Mouse (Mus musculus) embryonic facial prominence, embryonic 10.5 days (tissue): ENCODE data around the gene 4933425L06Rik. TPM values are rescaled to one million over a fixed set of nuclear protein-coding genes. Genes with fewer than 3 reads are reported as not detected.

Experiments
- DNase-seq: peaks from one replicate; pipeline ENCODE4 v3.0.0-alpha.2; 2017; ENCODE audit warnings: low spot score
- H3K27ac ChIP-seq: fragments of 300-500 bp; sonication (generic); replicated peaks from 2 replicates; pipeline ENCODE4 v1.5.1; 2016; ENCODE audit warnings: mild to moderate bottlenecking
- H3K27me3 ChIP-seq: fragments of 300-500 bp; sonication (generic); replicated peaks from 2 replicates; pipeline ENCODE4 v1.6.1; 2016; ENCODE audit warnings: low read depth, mild to moderate bottlenecking; ENCODE audit not compliant: poor library complexity, severe bottlenecking
- H3K36me3 ChIP-seq: fragments of 300-500 bp; sonication (generic); replicated peaks from 2 replicates; pipeline ENCODE4 v1.6.1; 2016; ENCODE audit warnings: mild to moderate bottlenecking, moderate library complexity
- H3K4me1 ChIP-seq: fragments of 300-500 bp; sonication (generic); 2 replicates; pipeline ENCODE4 v1.6.1; 2016
- H3K4me3 ChIP-seq: fragments of 300-500 bp; sonication (generic); 2 replicates; pipeline ENCODE4 v1.5.1; 2016; ENCODE audit warnings: mild to moderate bottlenecking, moderate library complexity
- H3K9me3 ChIP-seq: fragments of 300-500 bp; sonication (generic); 2 replicates; pipeline ENCODE4 v1.6.1; 2016; ENCODE audit warnings: mild to moderate bottlenecking
- WGBS: fragments of 180-500 bp; shearing (Covaris S2); methylation state at CpG from one replicate; pipeline ENCODE4 v1.1.7; 2016; 5-methylcytosine and 5-hydroxymethylcytosine counted together
- polyA plus RNA-seq: library from polyadenylated mRNA; unstranded; fragments of >200 nt; fragmentation: Nextera tagmentation; extraction: Ambion mirVana; gene quantifications from 2 replicates; pipeline ENCODE4 v1.2.1, GENCODE M21; 2016

The 4933425L06Rik gene
- polyA plus RNA-seq = not detected in 2 replicates

DNA sequence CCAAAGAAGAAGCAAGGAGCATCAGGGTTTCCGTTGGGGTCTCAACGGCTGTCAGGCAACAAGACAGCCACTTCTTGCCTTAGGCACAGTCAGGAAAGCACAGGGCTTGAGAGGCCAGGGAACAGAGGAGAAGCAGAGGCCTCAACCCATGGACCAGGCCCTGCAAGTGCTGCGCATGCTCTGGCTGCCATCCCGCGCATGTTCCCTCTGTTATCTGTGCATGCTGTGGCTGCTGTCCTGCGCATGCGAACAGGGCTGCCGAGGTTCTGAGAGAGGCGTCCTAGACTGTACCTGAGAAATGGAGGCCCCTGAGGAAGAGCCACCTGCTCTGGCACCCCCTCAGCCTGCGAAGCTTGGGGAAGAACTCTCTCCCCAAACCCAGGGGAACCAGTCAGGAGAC, at the start of gene 4933425L06Rik:
TSS of gene 4933425L06Rik (plus strand) at position 261 of the 400 bp plus-strand sequence.
- Histone ChIP-seq H3K27me3 (no peaks in the 10 kb centered on the region), H3K9me3 (no peaks in the 10 kb centered on the region), H3K4me3 (no peak within 1 kb of the TSS), H3K27ac (no peak within 1 kb of the TSS; the same call in 1 of the 2 replicates), H3K36me3 (no peaks in the 10 kb centered on the region), H3K4me1 (no peaks in the 10 kb centered on the region)
- 91% methylated on average over 10 of the region's 10 CpGs for WGBS
- DNase-seq = no peak

DNA sequence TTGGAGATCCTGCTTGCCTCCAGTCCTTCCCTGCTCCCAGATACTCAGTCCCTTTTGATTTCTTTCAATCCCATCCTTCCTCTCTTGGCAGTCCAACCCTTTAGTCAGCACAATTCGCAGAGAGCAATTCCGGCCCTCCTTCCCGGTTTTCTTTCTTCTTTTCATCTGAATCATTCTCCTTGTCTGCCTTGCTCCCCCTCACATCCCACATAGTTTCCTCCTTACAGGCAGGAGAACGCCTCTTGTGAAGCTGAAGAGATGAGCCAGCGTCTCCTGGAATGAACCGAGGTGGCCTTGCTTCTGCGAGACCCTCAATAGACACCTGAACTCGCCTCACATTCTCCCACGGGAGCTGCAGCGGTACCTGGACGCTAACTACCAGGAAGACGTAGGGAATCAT, 44.1 kb upstream of the 4933425L06Rik start:
- no peaks in the 10 kb centered on the region for H3K9me3 ChIP-seq
- no peak for DNase-seq
- WGBS = 90% methylated on average over 12 of the region's 12 CpGs
- no peak overlapping the region for H3K4me3 ChIP-seq
- no peaks in the 10 kb centered on the region for H3K36me3 ChIP-seq
- H3K27ac ChIP-seq = no peak overlapping the region
- H3K4me1 ChIP-seq = no peaks in the 10 kb centered on the region
- no peaks in the 10 kb centered on the region for H3K27me3 ChIP-seq

DNA sequence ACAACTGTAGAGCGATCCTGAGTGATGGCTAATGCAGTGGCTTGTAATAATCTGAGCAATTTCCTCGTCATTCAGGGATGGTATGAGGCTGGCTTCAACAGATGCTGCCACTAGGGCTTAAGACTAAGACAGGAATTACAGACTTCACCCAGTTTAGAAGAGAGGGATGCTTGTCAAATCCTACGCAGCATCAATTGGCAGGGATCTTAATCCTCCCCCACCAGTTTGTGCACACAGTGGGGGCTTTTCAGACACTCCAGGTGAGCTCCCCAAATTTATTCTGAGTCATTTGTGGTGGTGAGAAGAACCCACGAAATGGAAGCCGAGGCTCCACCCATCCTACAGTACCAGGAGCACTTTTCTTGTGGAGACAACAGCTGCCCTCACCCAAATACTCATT, 43.6 kb upstream of the 4933425L06Rik start:
- no peak overlapping the region for H3K4me3 ChIP-seq
- H3K4me1 ChIP-seq = no peaks in the 10 kb centered on the region
- DNase-seq = no peak
- no peaks in the 10 kb centered on the region for H3K9me3 ChIP-seq
- H3K36me3 ChIP-seq = no peaks in the 10 kb centered on the region
- WGBS = 76% methylated on average over 5 of the region's 5 CpGs
- H3K27me3 ChIP-seq = no peaks in the 10 kb centered on the region
- no peak overlapping the region for H3K27ac ChIP-seq

DNA sequence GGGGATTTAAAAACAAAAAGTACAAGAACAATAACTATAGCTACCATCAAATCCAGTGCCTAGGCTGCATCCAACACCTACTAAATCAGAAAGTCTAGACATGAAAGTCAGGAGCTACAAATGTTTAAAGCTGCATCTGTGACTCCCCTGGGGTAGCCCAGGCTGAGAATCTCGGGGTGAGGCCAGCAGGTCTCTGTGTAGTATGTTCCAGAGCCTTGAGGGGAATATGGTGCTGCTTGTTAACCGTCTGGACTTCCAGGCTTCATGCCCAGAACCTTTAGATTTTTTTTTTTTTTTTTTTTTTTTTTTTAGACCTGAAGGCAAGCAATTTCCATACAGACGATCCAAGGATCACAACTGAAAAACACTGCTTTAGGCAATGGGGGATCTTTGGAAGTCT, 38.0 kb upstream of the 4933425L06Rik start:
- Histone ChIP-seq H3K9me3 (no peaks in the 10 kb centered on the region), H3K27me3 (no peaks in the 10 kb centered on the region), H3K4me1 (no peaks in the 10 kb centered on the region), H3K27ac (no peak overlapping the region), H3K36me3 (no peaks in the 10 kb centered on the region), H3K4me3 (no peak overlapping the region)
- DNase-seq = no peak
- 56% methylated on average over 3 of the region's 3 CpGs for WGBS

DNA sequence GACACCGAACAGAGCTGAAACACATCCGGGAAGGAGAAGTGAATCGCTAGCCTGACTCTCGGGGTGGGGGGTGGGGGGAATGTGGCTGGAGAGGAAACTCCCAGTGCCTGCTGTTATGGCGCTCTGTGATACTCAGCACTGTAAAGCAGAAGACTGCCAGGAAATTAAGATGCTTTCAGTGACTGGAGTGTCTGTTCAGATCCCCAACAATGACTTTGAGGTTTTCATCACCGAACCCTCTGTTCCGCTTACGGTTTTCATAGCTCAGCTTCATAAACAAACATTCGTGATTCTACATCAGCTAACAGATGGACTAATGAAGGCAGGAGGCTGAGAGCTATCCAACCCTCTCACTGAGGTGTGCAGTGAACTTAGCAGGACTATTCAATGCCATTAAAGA, 34.5 kb upstream of the 4933425L06Rik start:
- no peak for DNase-seq
- Histone ChIP-seq H3K36me3 (no peaks in the 10 kb centered on the region), H3K4me3 (no peak overlapping the region), H3K9me3 (no peaks in the 10 kb centered on the region), H3K4me1 (no peaks in the 10 kb centered on the region), H3K27me3 (peaks cover 13% of the 10 kb centered on the region), H3K27ac (no peak overlapping the region)
- WGBS = 68% methylated on average over 9 of the region's 9 CpGs

DNA sequence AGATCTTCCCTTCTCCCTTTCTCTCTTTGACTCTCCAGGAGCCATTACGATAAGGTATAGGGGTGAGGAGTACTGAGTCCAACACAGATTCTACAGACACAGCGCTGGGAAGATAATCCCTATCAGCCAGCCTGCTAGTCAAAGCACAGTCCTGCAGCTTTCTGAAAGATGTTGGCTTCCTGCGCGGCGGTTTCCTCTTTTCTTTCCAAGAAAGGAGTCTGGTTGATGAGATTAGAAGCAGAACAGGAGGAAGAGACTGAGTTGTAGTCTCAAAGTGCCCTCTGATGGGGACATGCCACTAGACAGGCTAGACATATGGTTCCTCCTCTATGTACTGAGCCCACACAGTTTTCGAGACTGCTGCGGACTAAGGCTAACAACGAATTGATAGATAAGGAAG, 33.3 kb upstream of the 4933425L06Rik start:
- Histone ChIP-seq H3K27me3 (peaks cover 26% of the 10 kb centered on the region), H3K36me3 (no peaks in the 10 kb centered on the region), H3K27ac (no peak overlapping the region), H3K4me3 (no peak overlapping the region), H3K9me3 (no peaks in the 10 kb centered on the region), H3K4me1 (peaks cover 4% of the 10 kb centered on the region)
- DNase-seq = no peak
- 85% methylated on average over 8 of the region's 8 CpGs for WGBS

DNA sequence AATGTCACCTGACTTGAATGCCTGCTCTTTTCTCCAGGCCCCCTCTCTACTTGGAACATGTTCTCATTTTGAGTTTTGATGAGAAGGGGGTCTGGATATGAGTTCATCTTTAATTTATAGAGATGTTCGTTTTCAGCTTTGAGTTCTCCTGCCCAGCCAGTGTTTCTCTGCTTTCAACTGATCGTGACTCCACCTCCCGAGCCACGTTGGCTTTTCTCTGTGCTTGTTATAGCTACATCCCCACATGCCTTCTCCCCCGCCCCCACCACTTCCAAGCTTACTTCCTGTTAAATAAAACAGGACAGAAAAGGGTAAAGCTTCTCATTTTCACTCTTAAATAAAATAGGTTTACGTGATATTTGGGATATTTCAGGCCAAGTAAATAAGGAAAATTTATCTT, 30.5 kb upstream of the 4933425L06Rik start:
- WGBS = 39% methylated on average over 6 of the region's 6 CpGs
- Histone ChIP-seq H3K27me3 (peaks cover 49% of the 10 kb centered on the region), H3K4me1 (peaks cover 15% of the 10 kb centered on the region), H3K36me3 (no peaks in the 10 kb centered on the region), H3K27ac (no peak overlapping the region), H3K4me3 (no peak overlapping the region), H3K9me3 (no peaks in the 10 kb centered on the region)
- no peak for DNase-seq

DNA sequence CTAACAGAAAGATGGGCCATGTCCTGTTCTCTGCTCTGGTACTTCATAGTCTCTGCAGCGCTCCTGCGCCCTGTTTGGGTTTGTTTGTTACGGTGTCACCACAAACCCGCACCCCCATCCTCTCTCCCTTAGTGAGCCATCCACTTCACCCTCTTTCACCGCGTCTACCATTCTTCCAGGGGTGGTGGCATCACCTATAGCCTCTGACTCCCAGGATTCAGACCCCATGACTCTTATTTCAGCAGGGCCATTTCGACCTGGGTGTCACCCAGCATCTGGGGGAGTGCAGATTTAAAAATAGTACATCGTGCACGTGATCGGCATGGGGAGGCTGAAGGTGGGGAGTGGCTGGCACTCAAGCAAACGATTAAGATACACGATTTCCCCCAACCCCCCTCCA, 28.3 kb upstream of the 4933425L06Rik start:
- H3K4me1 ChIP-seq = peaks cover 15% of the 10 kb centered on the region
- H3K36me3 ChIP-seq = no peaks in the 10 kb centered on the region
- H3K9me3 ChIP-seq = no peaks in the 10 kb centered on the region
- peak; percentile 26 for DNase-seq
- peak overlapping the region; percentile 81; the same call in 1 of the 2 replicates for H3K27ac ChIP-seq
- 1% methylated on average over 12 of the region's 12 CpGs for WGBS
- H3K4me3 ChIP-seq = peak overlapping the region; percentile 72
- peaks cover 49% of the 10 kb centered on the region for H3K27me3 ChIP-seq

DNA sequence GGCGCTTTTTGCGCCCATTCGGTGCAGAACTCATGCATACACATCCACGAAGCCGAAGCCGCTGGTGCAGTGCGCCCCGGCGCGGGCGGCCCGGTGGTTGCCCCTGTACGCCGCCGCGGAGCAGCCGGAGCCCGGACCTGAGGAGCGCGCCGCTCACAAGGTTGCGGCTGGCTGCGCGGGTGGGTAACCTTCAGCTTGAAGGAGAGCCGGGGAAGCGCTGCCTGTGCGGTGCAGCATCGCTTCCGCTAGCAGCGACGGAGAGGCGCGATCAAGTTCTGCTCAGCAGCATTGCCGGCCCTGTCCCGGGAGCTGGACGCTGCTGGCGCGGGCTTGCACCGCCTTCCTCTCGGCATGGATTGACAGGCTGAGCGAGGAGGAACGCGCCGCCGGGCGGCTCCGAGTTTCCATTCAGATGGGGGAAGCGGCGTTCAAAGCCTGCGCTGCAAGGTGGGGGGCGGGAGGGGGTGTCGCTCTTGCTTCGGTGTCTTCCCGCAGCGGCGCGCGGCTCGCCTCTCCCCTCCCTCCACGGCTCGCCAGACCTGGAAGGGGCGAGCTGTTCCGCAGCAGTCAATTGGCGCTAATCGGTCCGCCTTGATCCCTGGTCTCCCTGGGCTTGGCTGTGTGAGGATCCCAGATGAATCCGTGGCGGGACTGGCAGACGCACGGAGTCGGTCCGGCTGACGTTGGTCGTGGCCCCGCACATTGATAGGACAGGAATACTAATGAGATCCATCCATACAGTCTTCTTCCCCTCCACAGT, 27.6 kb upstream of the 4933425L06Rik start, which contains the start of gene Rgs7bp:
TSS of gene Rgs7bp (minus strand) at position 750 of the 760 bp plus-strand sequence.
- Histone ChIP-seq H3K27ac (peak within 1 kb of the TSS; percentile 81), H3K4me3 (peak within 1 kb of the TSS; percentile 72), H3K27me3 (peaks cover 49% of the 10 kb centered on the region), H3K36me3 (no peaks in the 10 kb centered on the region), H3K4me1 (peaks cover 15% of the 10 kb centered on the region), H3K9me3 (no peaks in the 10 kb centered on the region)
- peak; percentile 82 for DNase-seq
- under 1% methylated on average over 75 of the region's 75 CpGs for WGBS

DNA sequence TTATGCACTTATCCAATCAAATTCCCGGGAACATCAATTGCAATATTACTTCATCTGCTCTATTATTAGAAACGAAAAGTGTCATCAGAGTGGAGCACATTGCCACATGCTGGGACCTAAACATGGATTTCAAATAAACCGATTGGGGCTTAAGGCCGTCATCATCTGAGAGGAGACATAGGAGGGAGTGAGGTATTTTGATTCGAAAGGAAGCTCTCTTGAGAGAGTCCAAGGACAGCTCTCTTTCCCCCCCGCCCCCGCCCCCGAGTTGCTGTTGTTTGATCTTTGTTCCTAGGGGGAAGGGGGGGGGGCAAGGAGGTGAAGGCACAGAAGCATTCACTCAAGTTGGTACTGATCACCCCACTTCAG, 27.0 kb upstream of the 4933425L06Rik start:
- peaks cover 49% of the 10 kb centered on the region for H3K27me3 ChIP-seq
- no peaks in the 10 kb centered on the region for H3K36me3 ChIP-seq
- peaks cover 15% of the 10 kb centered on the region for H3K4me1 ChIP-seq
- peak; percentile 37 for DNase-seq
- WGBS = under 1% methylated on average over 8 of the region's 8 CpGs
- H3K27ac ChIP-seq = peak overlapping the region; percentile 81; the same call in 1 of the 2 replicates
- H3K4me3 ChIP-seq = peak overlapping the region; percentile 72
- no peaks in the 10 kb centered on the region for H3K9me3 ChIP-seq

DNA sequence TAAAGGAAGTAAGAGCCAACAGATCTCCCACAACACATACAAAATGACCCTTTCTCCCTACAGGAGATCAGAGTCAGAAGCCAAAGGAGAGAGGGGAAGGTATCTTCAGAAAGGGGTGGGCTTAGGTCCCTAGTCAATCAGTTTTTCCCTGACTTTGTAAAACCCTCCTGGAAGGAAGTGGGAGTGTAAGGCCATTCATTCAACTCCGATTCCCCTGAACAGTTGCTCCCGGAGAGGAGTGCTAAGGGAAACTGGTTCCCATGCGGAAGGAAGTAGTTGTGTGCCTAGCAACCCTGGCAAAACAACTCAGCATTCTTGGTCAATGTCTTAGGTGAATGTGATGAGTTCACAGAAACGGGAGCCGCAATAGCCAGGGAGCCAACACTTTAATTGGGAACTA, 26.5 kb upstream of the 4933425L06Rik start:
- no peak overlapping the region for H3K27ac ChIP-seq
- H3K27me3 ChIP-seq = peaks cover 49% of the 10 kb centered on the region
- H3K9me3 ChIP-seq = no peaks in the 10 kb centered on the region
- no peaks in the 10 kb centered on the region for H3K36me3 ChIP-seq
- peaks cover 15% of the 10 kb centered on the region for H3K4me1 ChIP-seq
- WGBS = 13% methylated on average over 5 of the region's 5 CpGs
- H3K4me3 ChIP-seq = peak overlapping the region; percentile 72
- peak; percentile 37 for DNase-seq

DNA sequence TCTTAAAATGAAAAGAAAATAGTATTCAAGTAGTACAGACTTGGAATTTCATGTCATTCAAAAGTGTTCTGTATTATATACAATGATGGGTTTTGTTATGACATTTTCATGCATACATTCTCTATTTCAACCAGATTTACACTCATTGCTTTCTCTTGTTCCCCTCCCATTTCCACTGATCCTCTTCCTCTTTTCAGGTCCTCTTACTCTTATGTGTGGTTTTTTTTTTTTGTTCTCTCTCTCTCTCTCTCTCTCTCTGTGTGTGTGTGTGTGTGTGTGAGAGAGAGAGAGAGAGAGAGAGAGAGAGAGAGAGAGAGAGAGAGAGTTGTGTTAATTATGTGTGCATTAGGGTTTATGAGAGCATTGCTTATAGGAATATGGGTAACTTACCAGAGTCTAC, 15.8 kb upstream of the 4933425L06Rik start:
- Histone ChIP-seq H3K36me3 (no peaks in the 10 kb centered on the region), H3K9me3 (no peaks in the 10 kb centered on the region), H3K4me1 (no peaks in the 10 kb centered on the region), H3K27ac (no peak overlapping the region), H3K27me3 (no peaks in the 10 kb centered on the region), H3K4me3 (no peak overlapping the region)
- DNase-seq = no peak
